Mouse (Mus musculus) frontal cortex, postnatal 25 days (tissue): Measurements from ENCODE around the gene Cd5.

Experiments
- DNase-seq, 2 experiments: peaks; one replicate each; pipeline ENCODE4 v3.0.0; 2022; ENCODE audit warnings: low spot score in 2 of 2

Gene Cd5

GRCm38 (mm10) chr19:10758708-10759107 is 19.9 kb upstream of the Cd5 start:
- DNase-seq, result no peak

- DNase-seq, result no peak
These were observed 18.7 kb upstream of the Cd5 start for GRCm38 (mm10) chr19:10757526-10757925.

GRCm38 (mm10) chr19:10757125-10757524 is 18.3 kb upstream of the Cd5 start:
- DNase-seq, result no peak

- DNase-seq, result no peak
These were observed 13.8 kb upstream of the Cd5 start for GRCm38 (mm10) chr19:10752646-10753045.

- no peak for DNase-seq
These were observed 13.3 kb upstream of the Cd5 start for GRCm38 (mm10) chr19:10752106-10752505.

- no peak for DNase-seq
These were observed 12.8 kb upstream of the Cd5 start for GRCm38 (mm10) chr19:10751607-10752006.

GRCm38 (mm10) chr19:10750161-10750560 is 11.4 kb upstream of the Cd5 start:
- no peak for DNase-seq

GRCm38 (mm10) chr19:10749295-10749694 is 10.5 kb upstream of the Cd5 start:
- no peak for DNase-seq

GRCm38 (mm10) chr19:10748401-10749102 is 9.8 kb upstream of the Cd5 start:
- DNase-seq, result no peak

GRCm38 (mm10) chr19:10747718-10748117 is 8.9 kb upstream of the Cd5 start:
- no peak for DNase-seq

- no peak for DNase-seq
These were observed 8.4 kb upstream of the Cd5 start for GRCm38 (mm10) chr19:10747182-10747581.

- no peak for DNase-seq
These were observed 3.8 kb upstream of the Cd5 start for GRCm38 (mm10) chr19:10742565-10742964.

- DNase-seq, result no peak
These were observed 3.3 kb upstream of the Cd5 start for GRCm38 (mm10) chr19:10742145-10742544.

- DNase-seq, result no peak
These were observed 2.0 kb upstream of the Cd5 start for GRCm38 (mm10) chr19:10740641-10741440.

GRCm38 (mm10) chr19:10739916-10740315 is 1.1 kb upstream of the Cd5 start:
- DNase-seq, result no peak

GRCm38 (mm10) chr19:10738038-10738437 is 764 bp downstream of the Cd5 start:
- no peak for DNase-seq

GRCm38 (mm10) chr19:10735861-10736260 is 2.9 kb downstream of the Cd5 start:
- no peak for DNase-seq

- DNase-seq, result no peak
These were observed 3.7 kb downstream of the Cd5 start for GRCm38 (mm10) chr19:10735061-10735460.

GRCm38 (mm10) chr19:10734554-10734953 is 4.2 kb downstream of the Cd5 start:
- no peak for DNase-seq

- DNase-seq, result no peak
These were observed 5.2 kb downstream of the Cd5 start for GRCm38 (mm10) chr19:10733501-10734127.

GRCm38 (mm10) chr19:10732741-10733140 is 6.1 kb downstream of the Cd5 start:
- DNase-seq, result no peak

- DNase-seq, result no peak
These were observed 6.8 kb downstream of the Cd5 start for GRCm38 (mm10) chr19:10731975-10732374.

- DNase-seq, result no peak
These were observed 8.3 kb downstream of the Cd5 start for GRCm38 (mm10) chr19:10730469-10730868.
